Mouse (Mus musculus): ENCODE results near the gene Prkcb. TPM values are rescaled to one million over a fixed set of nuclear protein-coding genes. Genes with fewer than 3 reads are reported as not detected.
A peak's percentile ranks its signal among the peaks of the same experiment; 100 is the strongest.

Gene Prkcb
- polyA plus RNA-seq, 1 experiment = 17.8 TPM

DNA sequence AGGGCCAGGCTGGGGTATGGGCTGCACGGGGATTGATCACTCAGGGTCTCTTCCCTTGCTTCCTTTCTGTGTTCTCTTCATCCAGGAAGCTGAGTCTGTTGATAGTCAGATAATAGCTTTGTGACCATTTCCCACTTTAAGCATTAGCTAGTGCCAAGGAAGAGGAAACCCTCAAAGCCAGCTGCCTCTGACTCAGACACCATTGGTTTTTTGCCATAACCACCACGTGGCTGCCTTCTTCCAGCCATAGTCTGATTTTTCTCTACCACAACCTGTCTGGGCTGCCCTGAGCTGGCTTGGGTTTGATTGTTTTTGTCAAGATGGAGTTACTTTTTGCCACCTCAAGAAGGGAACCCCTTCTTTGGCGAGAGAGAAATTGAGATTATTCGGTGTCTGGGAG is 41.0 kb downstream of the Prkcb start:
- no peak overlapping the region for H3K4me3 ChIP-seq (ENCODE audit: insufficient read depth, poor library complexity, severe bottlenecking)
- H3K36me3 ChIP-seq (ENCODE audit: control insufficient read depth, insufficient read depth) = no peaks in the 10 kb centered on the region
- no peaks in the 10 kb centered on the region for H3K79me2 ChIP-seq (ENCODE audit: control insufficient read depth, insufficient read depth)
- TF ChIP-seq MAX (IDR thresholded peaks at IDR 0.05) (peak; percentile 73), USF1 (IDR thresholded peaks at IDR 0.05; ENCODE audit: low read depth) (peak; percentile 88), MYOD1 (IDR thresholded peaks at IDR 0.05; ENCODE audit: control insufficient read depth, insufficient read length, low read depth) (peak; percentile 53), FOSL1 (IDR thresholded peaks at IDR 0.05; ENCODE audit: insufficient read depth, low read length, poor library complexity, severe bottlenecking) (no peak), CTCF (IDR thresholded peaks at IDR 0.05; ENCODE audit: control insufficient read depth, insufficient read depth, insufficient read length) (no peak), MYOG (IDR thresholded peaks at IDR 0.05; ENCODE audit: control insufficient read depth, extremely low read depth, insufficient read length) (no peak)
- no peaks in the 10 kb centered on the region for H3K79me3 ChIP-seq (ENCODE audit: low read depth)
- H3K27me3 ChIP-seq (ENCODE audit: control insufficient read depth, insufficient read depth, insufficient read length) = no peaks in the 10 kb centered on the region
- no peak overlapping the region for H3ac ChIP-seq (ENCODE audit: control insufficient read depth, insufficient read length, low read depth)

DNA sequence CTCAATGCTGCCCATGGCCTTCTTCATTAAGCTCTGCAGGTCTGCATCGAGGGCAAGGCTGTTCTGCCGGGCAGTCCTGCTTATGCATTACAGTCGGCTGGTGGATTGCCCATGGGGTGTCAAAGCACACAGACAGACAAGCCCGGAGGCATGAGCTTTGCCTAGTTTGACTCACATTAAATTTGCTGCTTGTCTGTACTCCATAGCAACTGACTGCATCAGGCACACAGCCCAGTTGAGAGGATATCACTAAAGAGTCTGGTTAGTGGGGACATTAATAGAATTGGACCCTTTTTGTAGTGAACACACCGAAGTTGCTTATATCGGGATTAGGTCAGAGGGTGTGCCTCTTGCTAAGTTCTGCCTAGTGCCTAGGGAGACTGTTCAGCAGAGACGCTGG is 45.1 kb downstream of the Prkcb start:
- TF ChIP-seq MYOG (IDR thresholded peaks at IDR 0.05; ENCODE audit: control insufficient read depth, extremely low read depth, insufficient read length) (no peak), CEBPB (IDR thresholded peaks at IDR 0.05; ENCODE audit: low read depth) (no peak), CTCF (IDR thresholded peaks at IDR 0.05; ENCODE audit: control insufficient read depth, insufficient read depth, insufficient read length) (no peak), FOSL1 (IDR thresholded peaks at IDR 0.05; ENCODE audit: insufficient read depth, low read length, poor library complexity, severe bottlenecking) (no peak), USF1 (IDR thresholded peaks at IDR 0.05; ENCODE audit: low read depth) (no peak), MAX (IDR thresholded peaks at IDR 0.05) (no peak), MYOD1 (IDR thresholded peaks at IDR 0.05; ENCODE audit: control insufficient read depth, insufficient read length, low read depth) (no peak)

DNA sequence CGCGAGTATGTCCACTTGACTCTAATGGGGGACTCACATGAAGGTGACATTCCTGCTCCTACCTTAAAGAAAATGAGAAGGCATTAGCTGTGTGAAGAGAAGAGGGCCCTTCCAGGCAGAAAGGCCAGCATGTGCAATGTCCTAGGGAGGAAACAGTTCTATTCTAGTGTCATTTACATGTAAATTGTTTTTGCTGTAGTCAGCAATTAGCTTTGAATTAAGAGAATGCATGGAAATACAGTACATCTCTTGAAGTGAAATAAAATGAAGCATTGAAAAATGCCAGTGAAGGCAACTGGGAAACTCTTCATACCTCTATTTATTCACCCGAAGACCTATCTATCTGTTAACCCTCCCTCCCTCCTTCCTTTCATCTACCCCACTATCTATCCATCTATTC is 48.8 kb downstream of the Prkcb start:
- no peaks in the 10 kb centered on the region for H3K27me3 ChIP-seq (ENCODE audit: control insufficient read depth, insufficient read depth, insufficient read length)

More for the DNA sequence above, 45.1 kb downstream of the Prkcb start:
- Histone ChIP-seq H3K79me3 (ENCODE audit: low read depth) (no peaks in the 10 kb centered on the region), H3K4me3 (ENCODE audit: insufficient read depth, poor library complexity, severe bottlenecking) (no peak overlapping the region), H3K36me3 (ENCODE audit: control insufficient read depth, insufficient read depth) (no peaks in the 10 kb centered on the region), H3K79me2 (ENCODE audit: control insufficient read depth, insufficient read depth) (no peaks in the 10 kb centered on the region), H3ac (ENCODE audit: control insufficient read depth, insufficient read length, low read depth) (no peak overlapping the region), H3K27me3 (ENCODE audit: control insufficient read depth, insufficient read depth, insufficient read length) (no peaks in the 10 kb centered on the region)

DNA sequence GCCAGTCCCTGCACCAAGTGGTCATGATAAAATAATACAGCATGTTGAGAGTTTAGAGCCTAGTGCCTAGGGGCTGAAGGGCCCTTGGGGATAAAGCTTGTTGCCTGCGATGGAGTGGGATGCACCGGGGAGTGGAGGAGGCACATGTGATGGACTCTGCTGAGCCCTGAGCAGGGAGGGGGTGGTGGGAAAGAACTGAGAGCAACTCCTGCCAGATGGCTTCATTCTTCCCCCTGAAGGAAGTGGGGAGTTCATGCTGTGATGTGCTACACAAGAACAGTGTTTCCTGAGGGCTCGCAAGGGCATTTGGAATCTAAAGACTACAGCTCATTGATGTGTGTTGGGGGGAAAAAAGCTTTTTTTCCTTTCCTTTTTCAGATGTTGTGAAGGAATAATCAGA is 49.5 kb downstream of the Prkcb start:
- no peak overlapping the region for H3ac ChIP-seq (ENCODE audit: control insufficient read depth, insufficient read length, low read depth)
- no peaks in the 10 kb centered on the region for H3K79me3 ChIP-seq (ENCODE audit: low read depth)
- no peaks in the 10 kb centered on the region for H3K36me3 ChIP-seq (ENCODE audit: control insufficient read depth, insufficient read depth)
- no peaks in the 10 kb centered on the region for H3K79me2 ChIP-seq (ENCODE audit: control insufficient read depth, insufficient read depth)
- no peaks in the 10 kb centered on the region for H3K27me3 ChIP-seq (ENCODE audit: control insufficient read depth, insufficient read depth, insufficient read length)
- no peak overlapping the region for H3K4me3 ChIP-seq (ENCODE audit: insufficient read depth, poor library complexity, severe bottlenecking)
- TF ChIP-seq CTCF (IDR thresholded peaks at IDR 0.05; ENCODE audit: control insufficient read depth, insufficient read depth, insufficient read length) (no peak), CEBPB (IDR thresholded peaks at IDR 0.05; ENCODE audit: low read depth) (no peak), MAX (IDR thresholded peaks at IDR 0.05) (no peak), MYOG (IDR thresholded peaks at IDR 0.05; ENCODE audit: control insufficient read depth, extremely low read depth, insufficient read length) (no peak), MYOD1 (IDR thresholded peaks at IDR 0.05; ENCODE audit: control insufficient read depth, insufficient read length, low read depth) (no peak), USF1 (IDR thresholded peaks at IDR 0.05; ENCODE audit: low read depth) (no peak)

More for the DNA sequence above, 48.8 kb downstream of the Prkcb start:
- TF ChIP-seq CEBPB (IDR thresholded peaks at IDR 0.05; ENCODE audit: low read depth) (no peak), CTCF (IDR thresholded peaks at IDR 0.05; ENCODE audit: control insufficient read depth, insufficient read depth, insufficient read length) (no peak), FOSL1 (IDR thresholded peaks at IDR 0.05; ENCODE audit: insufficient read depth, low read length, poor library complexity, severe bottlenecking) (no peak), MYOG (IDR thresholded peaks at IDR 0.05; ENCODE audit: control insufficient read depth, extremely low read depth, insufficient read length) (no peak), MYOD1 (IDR thresholded peaks at IDR 0.05; ENCODE audit: control insufficient read depth, insufficient read length, low read depth) (no peak), MAX (IDR thresholded peaks at IDR 0.05) (no peak), USF1 (IDR thresholded peaks at IDR 0.05; ENCODE audit: low read depth) (no peak)
- H3ac ChIP-seq (ENCODE audit: control insufficient read depth, insufficient read length, low read depth) = no peak overlapping the region
- no peaks in the 10 kb centered on the region for H3K36me3 ChIP-seq (ENCODE audit: control insufficient read depth, insufficient read depth)
- no peaks in the 10 kb centered on the region for H3K79me3 ChIP-seq (ENCODE audit: low read depth)
- H3K79me2 ChIP-seq (ENCODE audit: control insufficient read depth, insufficient read depth) = no peaks in the 10 kb centered on the region
- no peak overlapping the region for H3K4me3 ChIP-seq (ENCODE audit: insufficient read depth, poor library complexity, severe bottlenecking)

DNA sequence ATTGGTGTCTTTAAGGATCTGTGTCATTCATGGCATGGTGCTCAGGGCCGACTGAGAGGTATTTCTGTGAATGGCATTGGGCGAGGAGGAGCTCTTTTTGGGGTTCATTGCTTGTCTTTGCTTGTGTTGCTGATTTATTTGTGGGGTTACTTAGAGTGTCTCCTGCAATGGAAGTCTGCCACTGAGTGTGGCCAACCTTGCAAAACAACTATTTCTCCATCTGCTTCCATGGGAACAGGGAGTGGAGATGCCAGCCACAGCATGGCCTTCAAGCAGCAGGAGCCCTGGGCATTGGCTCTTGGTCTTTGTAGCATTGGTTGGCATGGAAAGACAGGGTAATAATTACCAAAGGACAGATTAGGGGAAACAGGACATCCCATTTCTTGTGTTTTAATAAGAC is 50.9 kb downstream of the Prkcb start:
- Histone ChIP-seq H3K27me3 (ENCODE audit: control insufficient read depth, insufficient read depth, insufficient read length) (no peaks in the 10 kb centered on the region), H3K36me3 (ENCODE audit: control insufficient read depth, insufficient read depth) (no peaks in the 10 kb centered on the region), H3K79me3 (ENCODE audit: low read depth) (no peaks in the 10 kb centered on the region), H3ac (ENCODE audit: control insufficient read depth, insufficient read length, low read depth) (no peak overlapping the region), H3K4me3 (ENCODE audit: insufficient read depth, poor library complexity, severe bottlenecking) (no peak overlapping the region), H3K79me2 (ENCODE audit: control insufficient read depth, insufficient read depth) (no peaks in the 10 kb centered on the region)
- TF ChIP-seq MAX (IDR thresholded peaks at IDR 0.05) (no peak), USF1 (IDR thresholded peaks at IDR 0.05; ENCODE audit: low read depth) (no peak), CTCF (IDR thresholded peaks at IDR 0.05; ENCODE audit: control insufficient read depth, insufficient read depth, insufficient read length) (no peak), MYOG (IDR thresholded peaks at IDR 0.05; ENCODE audit: control insufficient read depth, extremely low read depth, insufficient read length) (no peak), MYOD1 (IDR thresholded peaks at IDR 0.05; ENCODE audit: control insufficient read depth, insufficient read length, low read depth) (no peak), CEBPB (IDR thresholded peaks at IDR 0.05; ENCODE audit: low read depth) (no peak), FOSL1 (IDR thresholded peaks at IDR 0.05; ENCODE audit: insufficient read depth, low read length, poor library complexity, severe bottlenecking) (no peak)

DNA sequence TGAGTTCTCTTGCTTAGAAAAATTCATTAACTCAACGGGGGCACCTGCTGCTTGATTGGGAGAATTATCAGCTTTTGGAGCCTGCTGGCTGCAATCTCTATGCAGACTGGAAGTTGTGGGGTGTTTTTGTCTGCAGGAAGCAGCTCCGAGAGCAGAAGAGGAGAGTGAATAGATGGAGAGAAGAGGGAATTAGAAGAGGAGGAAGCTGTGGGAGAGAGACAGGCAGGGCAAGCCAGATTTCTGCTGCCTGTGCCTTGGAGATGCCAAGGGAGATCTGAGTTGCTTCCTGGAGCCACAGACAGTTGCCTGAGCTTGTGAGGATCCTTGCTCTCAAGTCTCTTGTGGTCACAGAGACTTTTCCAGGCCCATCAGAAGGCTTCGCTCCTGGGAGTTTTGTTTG is 53.3 kb downstream of the Prkcb start:
- no peaks in the 10 kb centered on the region for H3K27me3 ChIP-seq (ENCODE audit: control insufficient read depth, insufficient read depth, insufficient read length)
- no peak overlapping the region for H3K4me3 ChIP-seq (ENCODE audit: insufficient read depth, poor library complexity, severe bottlenecking)
- H3ac ChIP-seq (ENCODE audit: control insufficient read depth, insufficient read length, low read depth) = no peak overlapping the region
- TF ChIP-seq CEBPB (IDR thresholded peaks at IDR 0.05; ENCODE audit: low read depth) (no peak), MAX (IDR thresholded peaks at IDR 0.05) (no peak), MYOG (IDR thresholded peaks at IDR 0.05; ENCODE audit: control insufficient read depth, extremely low read depth, insufficient read length) (no peak), CTCF (IDR thresholded peaks at IDR 0.05; ENCODE audit: control insufficient read depth, insufficient read depth, insufficient read length) (no peak), FOSL1 (IDR thresholded peaks at IDR 0.05; ENCODE audit: insufficient read depth, low read length, poor library complexity, severe bottlenecking) (no peak), USF1 (IDR thresholded peaks at IDR 0.05; ENCODE audit: low read depth) (no peak), MYOD1 (IDR thresholded peaks at IDR 0.05; ENCODE audit: control insufficient read depth, insufficient read length, low read depth) (no peak)
- H3K79me3 ChIP-seq (ENCODE audit: low read depth) = no peaks in the 10 kb centered on the region
- H3K79me2 ChIP-seq (ENCODE audit: control insufficient read depth, insufficient read depth) = no peaks in the 10 kb centered on the region
- H3K36me3 ChIP-seq (ENCODE audit: control insufficient read depth, insufficient read depth) = no peaks in the 10 kb centered on the region
